Mouse (Mus musculus): ENCODE data around the gene Racgap1.

GRCm38 (mm10) chr15:99592177-99592576 lies 59.3 kb downstream of the Racgap1 start:
- TF ChIP-seq POLR2A (IDR thresholded peaks at IDR 0.05; ENCODE audit: insufficient read depth, low read depth, low read length) (no peak), CTCF (IDR thresholded peaks at IDR 0.05) (no peak), EP300 (IDR thresholded peaks at IDR 0.05; ENCODE audit: insufficient read depth, low read depth, low read length) (no peak)

Data from heart, adult 2 months (tissue).